Mouse (Mus musculus) cortical plate, adult 2 months (tissue): ENCODE results near the gene Cherp.

Experiments used
- CTCF ChIP-seq: fragments of 200-500 bp; IDR thresholded peaks from 2 replicates; pipeline ENCODE4 v1.5.1; 2011; ENCODE audit warnings: mild to moderate bottlenecking, control low read depth, low read length; ENCODE audit not compliant: insufficient read depth; ENCODE audit errors: extremely low read depth
- POLR2A ChIP-seq: fragments of 200-500 bp; IDR thresholded peaks from 2 replicates; pipeline ENCODE4 v1.6.1; 2011; ENCODE audit warnings: mild to moderate bottlenecking, low read length, control low read depth; ENCODE audit not compliant: insufficient read depth; ENCODE audit errors: extremely low read depth

- TF ChIP-seq POLR2A (no peak), CTCF (0 out of 2 replicates have a peak, but pooled peaks have one; percentile 7)
Measured at GRCm38 (mm10) chr8:72485456-72486199, 10.6 kb upstream of the Cherp start.
